Mouse (Mus musculus) kidney, embryonic 16.5 days (tissue): ENCODE data around the gene Atp11a. TPM values are rescaled to one million over a fixed set of nuclear protein-coding genes. Genes with fewer than 3 reads are reported as not detected.

ENCODE experiments used
- ATAC-seq: fragments of 200-750 bp; cut with Nextera tagmentation; 2 replicates; pipeline ENCODE4 v1.8.0; 2017; ENCODE audit warnings: moderate TSS enrichment; ENCODE audit not compliant: low FRiP score, low TSS enrichment
- H3K27ac ChIP-seq: fragments of 300-500 bp; sonication (generic); 2 replicates; pipeline ENCODE4 v1.5.1; 2014; ENCODE audit warnings: low read length
- H3K27me3 ChIP-seq: fragments of 300-500 bp; sonication (generic); 2 replicates; pipeline ENCODE4 v1.6.1; 2014; ENCODE audit warnings: low read length, control low read depth, mixed read lengths; ENCODE audit not compliant: insufficient read depth
- H3K36me3 ChIP-seq: fragments of 300-500 bp; sonication (generic); 2 replicates; pipeline ENCODE4 v1.6.1; 2014; ENCODE audit warnings: low read length, control low read depth, mixed read lengths; ENCODE audit not compliant: insufficient read depth
- H3K4me1 ChIP-seq: fragments of 300-500 bp; sonication (generic); 2 replicates; pipeline ENCODE4 v1.6.1; 2014; ENCODE audit warnings: low read length, control low read depth, mixed read lengths; ENCODE audit not compliant: insufficient read depth
- H3K4me2 ChIP-seq: fragments of 300-500 bp; sonication (generic); replicated peaks from 2 replicates; pipeline ENCODE4 v1.6.1; 2014; ENCODE audit warnings: low read depth, low read length
- H3K4me3 ChIP-seq: fragments of 300-500 bp; sonication (generic); 2 replicates; pipeline ENCODE4 v1.5.1; 2014; ENCODE audit warnings: mild to moderate bottlenecking, low read length
- H3K9ac ChIP-seq: fragments of 300-500 bp; sonication (generic); replicated peaks from 2 replicates; pipeline ENCODE4 v1.6.1; 2014; ENCODE audit warnings: low read length
- H3K9me3 ChIP-seq: fragments of 300-500 bp; sonication (generic); 2 replicates; pipeline ENCODE4 v1.6.1; 2016; ENCODE audit warnings: low read length, control low read depth
- WGBS: fragments of 180-500 bp; shearing (Covaris S2); extraction: QIAGEN DNeasy Blood & Tissue Kit; methylation state at CpG from one replicate; pipeline ENCODE4 v1.1.7; 2014; 5-methylcytosine and 5-hydroxymethylcytosine counted together
- polyA plus RNA-seq: library from polyadenylated mRNA; unstranded; fragments of >200 nt; fragmentation: Nextera tagmentation; extraction: Ambion mirVana; gene quantifications from 2 replicates; pipeline ENCODE4 v1.2.1, GENCODE M21; 2015

Gene Atp11a
- polyA plus RNA-seq, 1 experiment from 2014 or later, result 14.4 TPM

DNA sequence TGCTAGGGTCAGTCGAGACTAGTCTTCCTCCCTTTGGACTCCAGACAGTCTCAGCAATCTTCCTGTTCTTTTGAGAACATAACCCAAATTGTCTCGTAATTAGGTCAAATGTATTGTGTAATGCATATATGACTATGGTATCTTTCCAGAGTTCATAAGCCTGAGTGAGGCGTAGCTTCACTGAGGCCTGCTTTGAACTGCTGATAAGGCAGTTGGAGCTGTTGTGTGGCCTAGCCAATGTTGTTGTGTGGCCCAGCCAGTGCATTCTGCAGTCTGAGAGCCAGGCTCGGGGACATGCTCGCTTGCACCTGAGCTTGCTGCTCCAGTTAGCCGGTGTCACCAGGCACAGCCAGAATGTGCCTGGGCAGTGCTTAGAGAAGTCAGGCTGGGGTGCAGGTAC is 89.6 kb downstream of the Atp11a start:
- H3K4me1 ChIP-seq, result no peaks in the 10 kb centered on the region
- H3K9me3 ChIP-seq, result no peaks in the 10 kb centered on the region
- ATAC-seq, result no peak
- H3K27ac ChIP-seq, result no peak overlapping the region
- H3K9ac ChIP-seq, result no peak overlapping the region
- peaks cover 65% of the 10 kb centered on the region for H3K36me3 ChIP-seq
- 89% methylated on average over 6 of the region's 6 CpGs for WGBS
- H3K4me3 ChIP-seq, result no peak overlapping the region
- no peak overlapping the region for H3K4me2 ChIP-seq
- no peaks in the 10 kb centered on the region for H3K27me3 ChIP-seq

DNA sequence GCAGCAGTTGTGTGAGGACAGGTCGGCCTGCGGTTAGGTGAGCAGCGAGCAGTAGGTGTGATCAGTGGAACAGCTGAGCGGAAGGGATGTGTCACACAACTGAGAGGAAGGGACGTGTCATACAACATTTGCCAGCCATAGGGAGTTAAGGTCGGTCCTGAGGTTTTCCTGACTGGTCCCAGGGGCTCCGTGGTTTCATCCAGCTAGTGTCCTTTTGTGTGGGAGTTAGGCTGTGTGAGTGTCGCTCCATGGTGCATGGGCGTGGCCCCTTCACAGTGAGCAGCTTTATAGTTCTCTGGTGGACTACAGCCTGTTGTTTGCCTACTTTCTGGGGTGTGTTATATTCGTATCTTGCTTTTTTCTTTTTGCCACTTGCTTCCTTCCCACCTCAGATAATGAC is 94.4 kb downstream of the Atp11a start:
- H3K36me3 ChIP-seq, result peaks cover 42% of the 10 kb centered on the region
- no peak overlapping the region for H3K9ac ChIP-seq
- no peaks in the 10 kb centered on the region for H3K9me3 ChIP-seq
- H3K27me3 ChIP-seq, result no peaks in the 10 kb centered on the region
- no peak overlapping the region for H3K4me2 ChIP-seq
- no peak overlapping the region for H3K27ac ChIP-seq
- no peak overlapping the region for H3K4me3 ChIP-seq
- no peak for ATAC-seq
- H3K4me1 ChIP-seq, result no peaks in the 10 kb centered on the region; the same call in 1 of the 2 replicates
- 68% methylated on average over 10 of the region's 10 CpGs for WGBS

DNA sequence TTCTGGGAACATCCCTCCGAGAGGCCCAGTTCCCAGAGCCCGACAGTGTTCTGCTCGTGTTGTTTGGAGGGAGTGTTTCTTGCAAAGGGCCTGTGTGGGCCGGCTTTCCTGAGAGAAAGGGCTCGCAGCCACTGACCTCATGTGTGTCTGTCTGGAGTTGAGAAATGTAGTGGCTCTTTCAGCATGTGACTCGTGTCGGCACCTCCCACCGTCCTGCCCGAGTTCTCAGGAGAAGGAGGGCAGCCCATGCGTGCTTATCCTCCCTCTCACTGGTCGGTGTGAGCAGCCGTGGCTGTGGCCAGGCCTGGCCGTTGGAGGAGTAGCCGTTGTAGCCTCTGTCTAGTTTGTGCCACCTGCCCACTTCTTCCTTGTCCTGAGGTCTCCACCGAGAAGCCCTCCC is 99.2 kb downstream of the Atp11a start:
- H3K9me3 ChIP-seq, result no peaks in the 10 kb centered on the region
- peaks cover 10% of the 10 kb centered on the region; the same call in 1 of the 2 replicates for H3K36me3 ChIP-seq
- H3K4me2 ChIP-seq, result no peak overlapping the region
- peak; percentile 76 for ATAC-seq
- H3K4me1 ChIP-seq, result no peaks in the 10 kb centered on the region; the same call in 1 of the 2 replicates
- 47% methylated on average over 15 of the region's 15 CpGs for whole genome bisulfite sequencing
- no peak overlapping the region for H3K27ac ChIP-seq
- no peak overlapping the region for H3K4me3 ChIP-seq
- H3K27me3 ChIP-seq, result no peaks in the 10 kb centered on the region
- no peak overlapping the region for H3K9ac ChIP-seq

DNA sequence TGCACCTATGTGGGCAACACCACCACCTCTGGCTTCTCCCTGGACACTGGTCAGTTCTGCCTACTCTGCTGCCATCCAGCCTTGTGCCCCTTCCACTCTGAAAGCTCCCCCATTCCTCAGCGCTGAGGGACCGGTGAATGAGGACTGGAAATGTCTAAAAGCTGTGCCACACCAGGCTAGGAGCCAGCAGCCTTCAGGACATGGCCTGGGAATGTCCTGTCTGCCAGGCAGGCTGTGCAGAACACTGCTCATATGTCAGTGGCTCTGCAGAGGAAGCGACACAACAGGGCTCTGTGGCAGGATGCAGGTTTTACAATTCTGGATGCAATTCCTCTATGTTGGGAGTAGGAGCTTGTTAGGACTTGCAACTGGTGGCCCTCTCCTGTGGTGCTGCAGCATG is 106.2 kb downstream of the Atp11a start:
- Histone ChIP-seq H3K4me3 (no peak overlapping the region), H3K36me3 (peaks cover 17% of the 10 kb centered on the region; the same call in 1 of the 2 replicates), H3K27me3 (no peaks in the 10 kb centered on the region), H3K27ac (no peak overlapping the region), H3K4me1 (no peaks in the 10 kb centered on the region), H3K4me2 (no peak overlapping the region), H3K9ac (no peak overlapping the region), H3K9me3 (no peaks in the 10 kb centered on the region)
- 90% methylated on average over 3 of the region's 3 CpGs for WGBS
- no peak for ATAC-seq

DNA sequence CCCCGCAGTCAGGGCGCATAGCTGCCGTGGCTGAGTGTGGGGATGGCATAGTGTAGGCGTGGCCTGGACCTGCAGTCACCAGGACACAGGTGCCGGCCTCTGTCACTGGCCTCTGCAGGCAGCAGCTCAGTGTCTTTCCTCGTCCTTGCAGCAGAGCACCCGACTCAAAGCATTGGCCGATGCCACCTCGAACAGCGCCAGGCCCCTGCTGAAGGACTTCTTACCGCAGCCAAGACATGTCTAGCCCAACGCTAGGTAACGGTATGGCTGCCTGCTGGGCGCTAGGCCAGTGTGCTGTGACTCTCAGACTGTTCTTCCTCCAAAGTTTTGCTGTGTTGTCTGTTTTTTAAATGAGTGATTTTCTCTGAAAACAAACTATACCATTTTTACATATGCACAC is 106.8 kb downstream of the Atp11a start:
- no peaks in the 10 kb centered on the region for H3K4me1 ChIP-seq
- no peak overlapping the region for H3K27ac ChIP-seq
- H3K9ac ChIP-seq, result no peak overlapping the region
- 89% methylated on average over 14 of the region's 14 CpGs for WGBS
- no peak overlapping the region for H3K4me2 ChIP-seq
- H3K36me3 ChIP-seq, result peaks cover 17% of the 10 kb centered on the region; the same call in 1 of the 2 replicates
- H3K27me3 ChIP-seq, result no peaks in the 10 kb centered on the region
- no peaks in the 10 kb centered on the region for H3K9me3 ChIP-seq
- no peak overlapping the region for H3K4me3 ChIP-seq
- ATAC-seq, result no peak

DNA sequence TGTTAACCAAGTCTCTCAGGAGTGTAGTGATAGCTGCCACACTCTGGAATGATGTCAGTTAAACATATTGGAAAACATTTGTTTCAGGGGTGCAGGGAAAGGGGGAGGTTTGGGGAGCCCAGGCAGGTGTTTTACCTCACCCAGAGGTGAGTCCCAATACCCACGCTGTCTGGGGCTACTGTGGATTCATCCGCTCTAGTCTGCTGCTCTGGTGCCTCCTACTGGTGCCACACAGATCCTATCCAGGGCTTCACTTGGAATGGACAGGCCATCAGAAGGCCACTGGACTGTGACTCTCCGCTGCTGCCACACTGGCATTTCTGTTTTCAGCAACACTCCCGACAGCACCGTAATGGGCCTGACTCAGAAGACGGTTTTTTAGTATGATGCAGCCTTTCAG is 109.0 kb downstream of the Atp11a start:
- H3K27ac ChIP-seq, result no peak overlapping the region
- ATAC-seq, result no peak
- 0 out of 2 replicates have a peak, but pooled peaks cover 12% of the 10 kb centered on the region for H3K36me3 ChIP-seq
- H3K4me2 ChIP-seq, result no peak overlapping the region
- WGBS, result 56% methylated on average over 6 of the region's 6 CpGs
- no peak overlapping the region for H3K9ac ChIP-seq
- H3K4me1 ChIP-seq, result no peaks in the 10 kb centered on the region
- no peak overlapping the region for H3K4me3 ChIP-seq
- H3K27me3 ChIP-seq, result no peaks in the 10 kb centered on the region
- H3K9me3 ChIP-seq, result no peaks in the 10 kb centered on the region

DNA sequence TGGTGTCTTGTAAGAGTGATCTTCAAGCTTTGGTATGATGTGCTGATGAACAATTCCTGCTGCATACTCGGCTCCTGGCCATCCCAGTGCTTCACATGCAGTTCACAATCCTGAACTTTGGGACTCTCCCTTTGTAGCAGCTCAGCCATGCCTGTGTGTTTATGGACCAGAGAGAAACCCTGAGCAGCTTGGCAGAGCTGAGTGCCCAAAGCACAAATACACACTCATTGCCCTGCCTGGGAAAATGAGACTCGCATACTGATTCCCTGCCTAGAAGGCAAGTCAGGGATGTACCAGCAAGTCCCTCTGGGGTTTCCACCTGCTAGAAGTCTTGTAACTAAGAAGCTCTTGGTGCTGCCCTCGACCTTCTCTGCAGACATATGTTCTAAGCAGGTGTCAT is 112.8 kb downstream of the Atp11a start:
- Histone ChIP-seq H3K4me2 (no peak overlapping the region), H3K27ac (no peak overlapping the region), H3K4me1 (peaks cover 6% of the 10 kb centered on the region), H3K36me3 (no peaks in the 10 kb centered on the region), H3K9me3 (no peaks in the 10 kb centered on the region), H3K9ac (no peak overlapping the region), H3K4me3 (no peak overlapping the region), H3K27me3 (0 out of 2 replicates have a peak, but pooled peaks cover 9% of the 10 kb centered on the region)
- ATAC-seq, result no peak
- 69% methylated on average over 3 of the region's 3 CpGs for WGBS

DNA sequence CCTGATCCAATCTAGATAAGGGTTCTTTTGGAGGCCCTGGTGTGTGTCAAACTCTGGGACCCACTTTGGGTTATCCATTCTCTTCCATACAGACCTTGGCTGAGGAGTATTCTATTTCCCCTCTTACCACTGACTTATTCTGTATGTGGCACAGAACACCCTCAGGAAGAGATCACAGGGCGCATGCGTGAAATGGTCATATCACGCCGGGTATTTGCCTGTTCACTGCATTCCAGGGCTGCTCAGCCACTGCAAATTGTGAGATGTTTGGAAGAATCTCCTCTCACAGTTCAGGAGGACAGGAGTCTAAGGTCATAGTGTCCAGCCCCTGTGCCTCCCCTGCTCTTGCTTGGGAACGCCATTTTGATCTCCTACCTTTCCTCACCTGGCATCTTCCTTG is 113.8 kb downstream of the Atp11a start:
- H3K27ac ChIP-seq, result no peak overlapping the region
- H3K4me2 ChIP-seq, result no peak overlapping the region
- H3K36me3 ChIP-seq, result no peaks in the 10 kb centered on the region
- no peaks in the 10 kb centered on the region for H3K9me3 ChIP-seq
- no peak overlapping the region for H3K4me3 ChIP-seq
- H3K4me1 ChIP-seq, result peaks cover 7% of the 10 kb centered on the region
- H3K9ac ChIP-seq, result no peak overlapping the region
- 87% methylated on average over 5 of the region's 5 CpGs for WGBS
- ATAC-seq, result no peak
- H3K27me3 ChIP-seq, result 0 out of 2 replicates have a peak, but pooled peaks cover 9% of the 10 kb centered on the region

DNA sequence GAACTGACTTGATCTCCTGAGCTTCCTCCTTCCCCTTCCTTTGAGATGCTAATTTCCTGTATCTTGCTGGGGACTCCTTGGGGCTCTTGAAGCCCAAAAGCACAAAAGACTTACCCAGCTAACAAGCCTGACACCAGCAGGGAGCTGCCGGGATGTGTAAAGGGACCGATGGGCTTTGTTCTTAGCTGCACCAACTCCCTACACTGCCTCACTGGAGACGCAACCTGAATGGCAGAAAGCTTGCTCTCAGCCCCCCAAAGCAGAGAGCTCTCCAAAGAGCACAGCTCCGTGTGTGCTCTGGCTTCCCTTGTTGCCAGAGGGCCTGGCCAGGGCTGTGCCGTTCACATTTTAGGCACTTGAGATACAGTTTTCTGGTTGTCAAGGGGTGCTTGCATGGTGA is 114.6 kb downstream of the Atp11a start:
- no peak for ATAC-seq
- no peak overlapping the region for H3K9ac ChIP-seq

DNA sequence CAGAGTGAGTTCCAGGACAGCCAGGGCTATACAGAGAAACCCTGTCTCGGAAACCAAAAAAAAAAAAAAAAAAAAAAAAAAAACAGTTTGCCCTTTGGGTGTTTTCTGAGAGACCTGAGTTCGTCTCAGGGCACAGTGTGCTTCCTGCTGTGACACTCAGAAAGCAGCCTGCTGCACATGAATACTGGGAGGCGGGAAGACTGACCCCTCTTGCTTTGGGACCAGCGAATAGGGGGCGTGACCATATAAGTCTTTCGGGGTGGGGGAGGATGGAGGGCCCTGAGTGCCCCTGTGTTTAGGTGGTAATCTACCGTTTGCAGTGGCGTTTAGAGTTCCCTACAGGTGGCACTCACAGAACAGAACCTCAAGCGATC is 116.2 kb downstream of the Atp11a start:
- Histone ChIP-seq H3K9ac (peak overlapping the region; percentile 56), H3K36me3 (no peaks in the 10 kb centered on the region), H3K9me3 (no peaks in the 10 kb centered on the region), H3K4me1 (peaks cover 30% of the 10 kb centered on the region), H3K27ac (no peak overlapping the region), H3K4me3 (peak overlapping the region; percentile 61), H3K27me3 (0 out of 2 replicates have a peak, but pooled peaks cover 9% of the 10 kb centered on the region), H3K4me2 (peak overlapping the region; percentile 83)
- ATAC-seq, result 0 out of 2 replicates have a peak, but pooled peaks have one; percentile 1
- 7% methylated on average over 9 of the region's 9 CpGs for WGBS

More for the DNA sequence above, 114.6 kb downstream of the Atp11a start:
- H3K9me3 ChIP-seq, result no peaks in the 10 kb centered on the region
- H3K27ac ChIP-seq, result no peak overlapping the region
- H3K4me3 ChIP-seq, result no peak overlapping the region
- H3K4me2 ChIP-seq, result no peak overlapping the region
- H3K27me3 ChIP-seq, result 0 out of 2 replicates have a peak, but pooled peaks cover 9% of the 10 kb centered on the region
- peaks cover 15% of the 10 kb centered on the region for H3K4me1 ChIP-seq
- H3K36me3 ChIP-seq, result no peaks in the 10 kb centered on the region
- 22% methylated on average over 5 of the region's 5 CpGs for WGBS
